Comparison of ENCODE assay signal across 17 mouse cellular contexts in the genomic region with DNA sequence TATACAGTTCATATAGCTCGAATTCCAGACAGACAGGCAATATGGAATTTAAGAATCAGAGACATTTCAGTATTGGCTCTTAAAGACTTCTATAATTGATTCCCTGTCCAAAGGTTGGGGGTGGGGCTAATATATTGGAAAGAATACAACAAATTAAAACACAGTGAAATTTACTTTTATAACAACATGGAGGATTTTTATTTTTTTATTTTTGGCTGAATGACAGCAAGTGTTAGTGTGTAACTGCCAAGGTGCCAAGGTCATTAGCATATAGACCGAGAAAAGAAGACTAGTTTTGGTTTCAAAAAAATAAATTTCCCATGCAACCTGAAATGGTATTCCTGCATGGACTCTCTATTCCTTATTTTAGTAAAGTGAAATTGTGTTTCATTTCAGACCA.
"Had no signal": no experiment of that assay in that cellular context is flagged by ENCODE, and none has a peak within 500 bp of the region (broad histone marks: within the 10 kb centered on the region; RNA-seq: fewer than 3 reads in every experiment).

No protein-coding gene starts in this region.

- H3K27me3 ChIP-seq: lung, embryonic 15.5 days; megakaryocyte, embryonic 14.5 days; midbrain, embryonic 13.5 days; midbrain, embryonic 15.5 days; neural tube, embryonic 12.5 days; stomach, embryonic 15.5 days had no signal

- DNase-seq: liver, postnatal 0 days; lung, adult 2 months; lung, postnatal 14 days; lung, postnatal 36 days; right cerebral cortex, postnatal 14 days; thymus, adult 2 months; thymus, postnatal 25 days; thymus, postnatal 4 days had no signal

- H3K9me3 ChIP-seq: lung, embryonic 15.5 days; megakaryocyte, embryonic 14.5 days; midbrain, embryonic 13.5 days; midbrain, embryonic 15.5 days; neural tube, embryonic 12.5 days; stomach, embryonic 15.5 days had no signal

- ATAC-seq: liver, postnatal 0 days; lung, postnatal 0 days; midbrain, embryonic 13.5 days; midbrain, embryonic 15.5 days had no signal

- H3K4me1 ChIP-seq: lung, embryonic 15.5 days; megakaryocyte, embryonic 14.5 days; midbrain, embryonic 13.5 days; midbrain, embryonic 15.5 days; neural tube, embryonic 12.5 days; stomach, embryonic 15.5 days had no signal

- H3K9ac ChIP-seq: liver, postnatal 0 days; lung, embryonic 15.5 days; midbrain, embryonic 13.5 days; midbrain, embryonic 15.5 days; neural tube, embryonic 12.5 days; stomach, embryonic 15.5 days had no signal

- H3K27ac ChIP-seq: lung, embryonic 15.5 days; macrophage; midbrain, embryonic 13.5 days; midbrain, embryonic 15.5 days; neural tube, embryonic 12.5 days; stomach, embryonic 15.5 days; stomach, postnatal 0 days had no signal

- H3K36me3 ChIP-seq: lung, embryonic 15.5 days; midbrain, embryonic 13.5 days; midbrain, embryonic 15.5 days; neural tube, embryonic 12.5 days; stomach, embryonic 15.5 days had no signal

- H3K4me3 ChIP-seq: lung, embryonic 15.5 days; megakaryocyte, embryonic 14.5 days; midbrain, embryonic 13.5 days; midbrain, embryonic 15.5 days; neural tube, embryonic 12.5 days; stomach, embryonic 15.5 days had no signal

- H3K4me2 ChIP-seq: lung, embryonic 15.5 days; midbrain, embryonic 13.5 days; midbrain, embryonic 15.5 days; neural tube, embryonic 12.5 days; stomach, embryonic 15.5 days had no signal
